Mouse (Mus musculus) kidney, postnatal 4 days (tissue): Measurements from ENCODE around the gene Efemp2.
A peak's percentile ranks its signal among the peaks of the same experiment; 100 is the strongest.

Source experiments
- DNase-seq, 2 experiments: peaks; one replicate each; pipeline ENCODE4 v3.0.0; 2021; ENCODE audit warnings: mixed read lengths in 2 of 2

Gene Efemp2

GRCm38 (mm10) chr19:5455037-5455436 lies 18.7 kb upstream of the Efemp2 start:
- peak in 1 of 2 experiments; percentile 10 for DNase-seq

DNA sequence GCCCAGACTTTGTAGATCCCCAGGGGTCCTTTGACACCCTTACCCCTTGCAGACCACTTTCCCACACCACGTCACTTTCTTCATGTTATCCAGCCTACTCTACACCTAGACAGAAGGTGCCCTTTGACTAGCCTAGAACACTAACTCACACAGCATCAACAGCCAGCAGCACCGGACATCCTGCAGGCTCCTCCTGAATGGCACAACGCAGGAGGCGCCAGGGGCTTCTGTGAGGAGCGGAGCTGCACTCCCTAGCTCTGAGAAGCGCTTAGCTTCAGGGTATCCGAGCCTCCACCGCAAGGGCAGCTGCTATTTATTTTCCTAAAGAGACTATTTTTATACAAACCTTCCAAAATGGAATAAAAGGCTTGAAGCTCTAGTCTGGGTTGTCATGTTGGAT lies 18.2 kb upstream of the Efemp2 start:
- DNase-seq: peak in 1 of 2 experiments; percentile 34

DNA sequence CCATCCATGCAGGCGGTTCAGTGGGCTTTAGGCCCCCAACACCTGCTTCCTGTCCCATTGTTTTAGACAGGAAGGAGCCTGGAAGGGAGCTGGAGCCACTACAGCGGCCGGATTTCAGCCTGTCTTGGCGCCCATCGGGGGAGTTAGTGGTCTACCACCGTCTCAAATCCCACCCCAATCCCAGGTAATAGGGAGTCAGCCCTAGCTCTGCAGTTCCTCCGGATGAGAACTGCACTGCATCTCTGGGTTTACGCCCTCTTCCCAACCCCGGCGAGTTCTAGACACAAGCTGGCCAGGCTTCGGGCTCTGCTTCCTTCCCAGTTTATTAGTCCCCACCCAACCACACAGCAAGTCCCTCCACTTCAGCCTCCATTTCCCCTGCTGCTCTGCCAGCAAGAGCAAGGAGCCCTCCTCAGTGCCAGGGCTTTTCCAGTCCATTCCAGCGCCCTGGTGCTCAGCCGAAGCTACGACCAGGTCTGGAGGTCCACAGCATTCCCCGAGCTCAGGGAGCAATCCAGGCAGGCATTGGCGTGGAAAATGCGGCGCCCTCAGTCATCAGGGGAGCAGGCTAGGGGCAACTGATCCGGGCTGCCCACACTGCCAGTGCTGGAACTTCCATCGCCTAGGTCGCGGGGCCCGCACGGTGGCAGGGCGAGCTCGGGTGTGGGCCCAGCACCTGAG lies 17.4 kb upstream of the Efemp2 start:
- peak; percentile 50 to 64 for DNase-seq

- peak; percentile 95 to 98 for DNase-seq
Measured at GRCm38 (mm10) chr19:5456922-5457745, 16.6 kb upstream of the Efemp2 start.

DNA sequence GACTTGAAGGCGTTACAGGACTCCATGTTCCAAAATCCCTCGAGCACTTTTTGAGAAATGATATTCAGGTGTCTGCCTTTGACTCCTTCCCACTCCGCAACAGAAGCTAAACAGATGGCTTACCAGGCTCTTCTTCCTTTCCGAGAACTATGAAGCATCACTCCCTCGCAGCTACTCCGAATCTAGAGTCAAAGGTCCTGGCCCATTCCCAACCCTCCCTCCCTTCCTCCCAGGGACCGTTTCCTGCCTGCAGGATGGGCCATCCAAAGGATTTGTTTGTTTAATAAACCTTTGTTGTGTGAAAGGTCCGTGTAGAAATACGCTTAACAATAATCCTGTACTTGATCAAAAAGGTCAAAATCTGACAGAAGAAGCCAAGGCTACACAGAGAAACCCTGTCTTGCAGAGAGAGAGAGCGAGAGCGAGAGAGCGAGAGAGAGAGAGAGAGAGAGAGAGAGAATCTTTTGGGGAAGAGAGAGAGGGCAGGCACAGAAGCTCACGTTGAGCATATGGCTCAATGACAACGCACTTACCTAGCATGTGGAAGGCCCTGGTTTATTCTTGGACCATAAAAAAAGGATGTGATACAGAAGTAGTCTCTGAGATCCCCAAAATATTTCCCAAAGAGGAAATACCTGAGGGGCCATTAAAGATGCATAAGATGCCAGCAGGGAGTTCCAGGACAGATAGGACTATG lies 15.9 kb upstream of the Efemp2 start, which contains the start of gene Ccdc85b:
Gene Ccdc85b, minus strand, starts transcription at position 149 of the 697 bp plus-strand sequence.
- peak in 1 of 2 experiments; percentile 54 for DNase-seq

- no peak for DNase-seq
Measured at GRCm38 (mm10) chr19:5459019-5459418, 14.7 kb upstream of the Efemp2 start.

GRCm38 (mm10) chr19:5459896-5460295 lies 13.9 kb upstream of the Efemp2 start:
- DNase-seq: no peak

GRCm38 (mm10) chr19:5460465-5460911 lies 13.3 kb upstream of the Efemp2 start, which contains the start of gene Fibp:
TSS of gene Fibp (plus strand) at chr19:5460615.
- DNase-seq: peak; percentile 91 to 94

DNA sequence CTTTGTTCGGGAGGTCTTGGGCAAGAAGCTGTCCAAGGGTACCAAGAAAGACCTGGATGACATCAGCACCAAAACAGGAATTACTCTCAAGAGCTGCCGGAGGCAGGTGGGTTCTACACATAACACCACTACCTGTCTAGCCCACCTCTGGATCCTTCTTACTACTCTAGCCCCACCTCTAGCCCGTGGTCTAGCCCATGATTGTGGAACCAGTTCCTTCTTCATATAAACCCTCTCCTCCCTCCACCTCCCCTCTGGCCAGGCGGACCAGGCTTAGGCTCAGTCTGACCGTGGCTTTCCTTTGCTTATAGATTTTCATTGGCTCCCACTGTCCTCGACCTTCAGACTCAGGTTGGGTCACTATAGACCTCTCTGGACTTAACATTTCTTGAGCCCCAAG lies 12.3 kb upstream of the Efemp2 start:
- no peak for DNase-seq

DNA sequence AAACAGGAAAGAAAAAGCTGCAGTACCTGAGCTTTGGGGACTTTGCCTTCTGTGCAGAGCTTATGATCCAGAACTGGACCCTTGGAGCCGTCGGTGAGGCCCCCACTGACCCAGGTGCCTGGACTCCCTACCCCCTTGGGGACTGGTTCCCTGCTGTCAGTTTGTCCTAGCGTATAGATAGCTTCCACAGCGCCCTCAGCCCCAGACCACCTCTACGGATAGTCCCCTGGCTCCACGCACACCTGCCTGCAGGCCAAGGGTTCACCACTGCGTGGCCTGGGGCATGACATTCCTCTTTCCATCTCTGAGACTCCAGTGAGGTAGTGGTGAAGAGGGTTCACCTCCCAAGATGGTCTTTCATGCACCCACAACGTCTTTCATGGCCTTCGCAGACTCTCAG lies 10.5 kb upstream of the Efemp2 start:
- peak in 1 of 2 experiments; percentile 3 for DNase-seq

DNA sequence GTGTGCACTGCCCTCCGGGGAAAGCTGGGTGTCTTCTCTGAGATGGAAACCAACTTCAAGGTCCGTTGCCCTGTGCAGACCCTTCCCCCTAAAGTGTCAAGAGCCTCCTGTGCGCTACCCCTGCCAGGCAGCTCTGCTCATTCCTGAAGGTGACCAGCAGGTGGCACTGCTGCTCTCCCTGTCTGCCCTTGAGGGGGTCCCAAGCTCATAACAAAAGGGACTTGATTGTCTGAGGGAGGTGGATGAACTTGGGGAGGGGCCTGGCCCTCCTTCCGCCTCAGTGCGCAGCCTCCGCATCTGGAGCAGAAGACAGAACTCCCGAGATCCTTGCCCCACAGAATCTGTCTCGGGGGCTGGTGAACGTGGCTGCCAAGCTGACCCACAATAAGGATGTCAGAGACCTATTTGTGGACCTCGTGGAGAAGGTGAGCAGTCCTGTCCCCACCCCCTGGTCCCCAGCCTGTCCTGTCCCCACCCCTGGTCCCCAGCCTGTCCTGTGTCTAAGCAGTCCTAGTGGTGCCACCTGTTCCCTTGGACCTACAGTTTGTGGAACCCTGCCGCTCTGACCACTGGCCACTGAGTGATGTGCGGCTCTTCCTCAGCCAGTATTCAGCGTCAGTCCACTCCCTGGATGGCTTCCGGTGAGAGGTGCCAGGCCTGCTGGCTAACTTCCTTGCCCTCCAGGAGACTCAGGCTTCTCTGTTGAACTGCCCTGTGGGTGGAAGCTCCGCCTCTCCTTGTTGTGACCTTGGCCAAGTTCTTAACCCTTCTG lies 9.8 kb upstream of the Efemp2 start:
- DNase-seq: peak; percentile 81 to 83

DNA sequence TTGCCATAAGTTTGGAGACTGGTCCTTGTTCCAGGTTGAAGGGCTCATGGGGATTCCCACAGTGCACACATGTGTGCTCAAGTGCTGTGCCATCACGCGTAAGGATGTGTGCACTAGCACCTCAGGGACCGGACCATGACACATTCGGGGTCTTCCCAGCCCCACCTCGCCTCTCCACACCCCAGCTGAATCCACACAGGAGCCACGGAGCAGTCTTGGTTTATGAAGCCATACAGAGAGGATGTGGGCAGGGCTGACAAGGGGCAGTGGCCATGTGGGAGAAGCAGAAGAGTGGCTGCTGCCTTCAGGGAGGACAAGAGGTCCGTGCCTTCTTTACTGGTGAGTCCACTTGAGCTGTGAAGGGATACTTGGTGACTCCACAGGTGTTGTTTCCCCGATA lies 8.7 kb upstream of the Efemp2 start:
- DNase-seq: no peak

- DNase-seq: no peak
Measured at GRCm38 (mm10) chr19:5466916-5467500, 6.7 kb upstream of the Efemp2 start.

- peak in 1 of 2 experiments; percentile 7 for DNase-seq
Measured at GRCm38 (mm10) chr19:5468374-5468773, 5.4 kb upstream of the Efemp2 start, which contains the start of gene Ctsw. TSS of gene Ctsw (minus strand) at chr19:5468507.

GRCm38 (mm10) chr19:5471846-5472245 lies 1.9 kb upstream of the Efemp2 start:
- DNase-seq: no peak

GRCm38 (mm10) chr19:5472857-5473256 lies 897 bp upstream of the Efemp2 start:
- no peak for DNase-seq

- DNase-seq: peak; percentile 75 to 82
Measured at GRCm38 (mm10) chr19:5474281-5475068, 721 bp downstream of the Efemp2 start.

DNA sequence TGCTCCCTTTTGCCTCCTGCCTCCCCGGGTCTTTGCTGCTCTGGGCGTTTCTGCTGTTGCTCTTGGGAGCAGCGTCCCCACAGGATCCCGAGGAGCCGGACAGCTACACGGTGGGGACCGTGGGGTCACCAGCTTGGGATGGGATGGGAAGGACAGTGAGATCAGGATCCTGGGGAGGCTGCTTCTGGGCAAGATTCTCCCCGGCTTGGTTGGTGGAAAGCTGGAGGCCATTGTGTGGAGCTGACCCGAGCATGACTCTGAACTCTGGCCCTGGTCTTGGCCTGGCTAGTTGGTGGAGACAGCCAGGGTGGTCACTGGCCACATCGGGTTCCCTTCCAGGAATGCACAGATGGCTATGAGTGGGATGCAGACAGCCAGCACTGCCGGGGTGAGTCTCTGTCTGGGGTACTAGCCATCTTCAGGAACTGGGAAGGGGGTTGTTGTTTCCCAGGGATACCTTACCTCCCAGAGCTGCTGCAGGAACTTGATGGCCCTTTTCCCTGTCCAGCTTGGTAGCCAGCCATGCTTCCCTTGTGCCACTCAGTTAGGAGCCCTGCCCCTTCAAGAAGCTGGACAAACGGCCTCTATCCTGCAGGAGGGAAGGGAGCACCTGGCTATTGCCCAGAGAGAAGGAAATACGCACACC lies 1.4 kb downstream of the Efemp2 start:
- peak in 1 of 2 experiments; percentile 51 for DNase-seq

GRCm38 (mm10) chr19:5477004-5477667 lies 3.4 kb downstream of the Efemp2 start:
- DNase-seq: peak in 1 of 2 experiments; percentile 1
